Mouse (Mus musculus) intestine, postnatal 0 days (tissue): ENCODE data around the gene Ypel4. TPM values are rescaled to one million over a fixed set of nuclear protein-coding genes. Genes with fewer than 3 reads are reported as not detected.

ENCODE experiments used
- ATAC-seq: fragments of 200-750 bp; cut with Nextera tagmentation; 2 replicates; pipeline ENCODE4 v1.8.0; 2017; ENCODE audit warnings: mild to moderate bottlenecking, moderate TSS enrichment, moderate library complexity
- H3K27ac ChIP-seq: fragments of 300-500 bp; sonication (generic); 2 replicates; pipeline ENCODE4 v1.5.1; 2014; ENCODE audit warnings: mild to moderate bottlenecking, low read depth, low read length, moderate library complexity
- H3K27me3 ChIP-seq: fragments of 300-500 bp; sonication (generic); replicated peaks from 2 replicates; pipeline ENCODE4 v1.6.1; 2014; ENCODE audit warnings: low read length, mixed read lengths; ENCODE audit not compliant: control insufficient read depth, insufficient read depth
- H3K36me3 ChIP-seq: fragments of 300-500 bp; sonication (generic); 2 replicates; pipeline ENCODE4 v1.6.1; 2014; ENCODE audit warnings: mild to moderate bottlenecking, moderate library complexity; ENCODE audit not compliant: control insufficient read depth, insufficient read depth
- H3K4me1 ChIP-seq: fragments of 300-500 bp; sonication (generic); replicated peaks from 2 replicates; pipeline ENCODE4 v1.6.1; 2014; ENCODE audit warnings: antibody characterized with exemption, low read length, mixed read lengths; ENCODE audit not compliant: control insufficient read depth, insufficient read depth
- H3K4me2 ChIP-seq: fragments of 300-500 bp; sonication (generic); replicated peaks from 2 replicates; pipeline ENCODE4 v1.6.1; 2014; ENCODE audit warnings: low read depth, mild to moderate bottlenecking, moderate library complexity
- H3K4me3 ChIP-seq: fragments of 300-500 bp; sonication (generic); 2 replicates; pipeline ENCODE4 v1.5.1; 2014; ENCODE audit warnings: low read depth, low read length
- H3K9ac ChIP-seq: fragments of 300-500 bp; sonication (generic); 2 replicates; pipeline ENCODE4 v1.6.1; 2014; ENCODE audit warnings: mild to moderate bottlenecking, low read depth, low read length
- H3K9me3 ChIP-seq: fragments of 300-500 bp; sonication (generic); 2 replicates; pipeline ENCODE4 v1.6.1; 2016; ENCODE audit warnings: mixed run types; ENCODE audit not compliant: control insufficient read depth
- CTCF ChIP-seq: sonication (generic); IDR thresholded peaks from 2 replicates; pipeline ENCODE4 v1.5.1; 2016; ENCODE audit warnings: low read depth, mild to moderate bottlenecking, control low read depth, antibody characterized with exemption, moderate library complexity
- WGBS: fragments of 180-500 bp; shearing (Covaris S2); extraction: QIAGEN DNeasy Blood & Tissue Kit; methylation state at CpG from one replicate; pipeline ENCODE4 v1.1.7; 2014; 5-methylcytosine and 5-hydroxymethylcytosine counted together
- polyA plus RNA-seq: library from polyadenylated mRNA; unstranded; fragments of >200 nt; fragmentation: Nextera tagmentation; extraction: Ambion mirVana; gene quantifications from 2 replicates; pipeline ENCODE4 v1.2.1, GENCODE M21; 2015

The Ypel4 gene
- polyA plus RNA-seq, 1 experiment from 2014 or later: 1.9 TPM

DNA sequence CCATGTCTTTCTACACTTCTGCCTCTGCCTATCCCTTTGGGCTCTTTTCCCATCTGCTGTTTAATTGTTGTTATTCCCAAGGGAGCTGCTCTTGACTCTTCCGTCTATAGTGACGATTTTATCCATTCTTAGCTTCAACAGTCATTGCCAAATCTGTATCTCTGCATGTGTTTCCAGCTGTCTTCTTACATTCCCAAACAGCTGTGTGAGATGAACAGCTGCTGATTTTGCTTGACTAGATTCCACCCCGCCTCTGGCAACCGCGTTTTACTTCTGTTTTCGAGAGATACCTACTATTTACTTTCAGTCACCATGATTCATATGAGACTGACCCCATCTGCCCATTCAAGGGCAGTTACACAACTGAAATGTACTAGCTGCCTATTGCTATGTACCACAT lies 16.3 kb downstream of the Ypel4 start:
- Histone ChIP-seq H3K27me3 (no peaks in the 10 kb centered on the region), H3K36me3 (no peaks in the 10 kb centered on the region), H3K27ac (no peak overlapping the region), H3K4me2 (no peak overlapping the region), H3K9ac (no peak overlapping the region), H3K9me3 (no peaks in the 10 kb centered on the region), H3K4me1 (no peaks in the 10 kb centered on the region), H3K4me3 (no peak overlapping the region)
- 42% methylated on average over 6 of the region's 6 CpGs for WGBS
- no peak for ATAC-seq
- TF ChIP-seq CTCF: no peak

DNA sequence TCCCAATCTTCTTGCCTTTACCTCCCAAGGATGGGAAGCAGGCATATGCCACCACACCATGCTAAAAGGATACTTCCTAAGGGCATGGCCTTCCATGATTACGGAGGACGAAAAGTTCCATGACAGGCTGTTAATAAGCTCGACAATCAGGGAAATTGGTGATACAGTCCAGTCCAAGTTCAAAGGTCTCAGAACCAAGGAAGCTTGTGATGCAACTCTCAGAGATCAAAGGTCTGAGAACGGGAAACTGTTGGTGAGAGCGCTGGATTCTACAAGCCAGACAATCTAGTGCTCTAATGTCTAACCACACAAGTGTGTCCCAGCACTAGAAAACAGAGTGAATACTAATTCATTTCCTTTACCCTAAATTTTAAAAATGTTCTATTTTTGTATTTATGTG lies 22.4 kb downstream of the Ypel4 start:
- Histone ChIP-seq H3K27ac (no peak overlapping the region), H3K36me3 (no peaks in the 10 kb centered on the region), H3K4me2 (no peak overlapping the region), H3K27me3 (no peaks in the 10 kb centered on the region), H3K9me3 (no peaks in the 10 kb centered on the region), H3K9ac (no peak overlapping the region), H3K4me3 (no peak overlapping the region), H3K4me1 (no peaks in the 10 kb centered on the region)
- peak; percentile 82 for ATAC-seq
- 33% methylated on average over 5 of the region's 5 CpGs for WGBS
- no peak for TF ChIP-seq CTCF

DNA sequence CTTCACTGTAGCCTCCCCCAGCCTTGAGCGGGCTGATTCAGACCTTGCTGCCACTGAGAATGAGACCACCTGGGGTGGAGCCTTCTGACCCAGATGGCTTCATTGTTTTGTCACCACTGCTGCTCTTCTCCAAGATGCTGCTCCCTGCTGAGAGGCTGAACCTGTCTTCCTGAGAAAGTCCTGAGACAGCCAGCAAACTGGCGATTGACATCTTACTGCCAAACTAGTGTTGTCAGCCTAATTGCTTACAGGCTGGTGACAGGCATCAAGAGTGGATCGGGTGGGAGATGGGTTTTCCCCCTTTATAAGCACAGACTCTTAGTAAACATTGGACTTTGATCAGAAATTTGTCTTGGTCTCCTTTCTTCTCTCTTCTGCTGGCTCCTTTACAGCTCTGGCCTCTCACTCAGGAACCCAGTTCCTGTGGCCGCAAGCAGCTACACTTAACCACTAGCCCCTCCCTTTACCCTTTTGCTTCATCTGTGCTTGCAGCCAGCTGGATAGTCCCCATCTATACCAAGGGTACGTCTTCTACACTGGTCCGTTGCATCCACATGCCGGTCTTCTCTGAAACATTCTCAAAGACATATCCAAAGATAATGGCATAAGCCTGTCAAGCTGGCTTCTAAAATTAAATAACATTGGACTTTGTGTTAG lies 23.3 kb downstream of the Ypel4 start:
- WGBS: 57% methylated on average over 7 of the region's 7 CpGs
- H3K4me2 ChIP-seq: no peak overlapping the region
- H3K4me1 ChIP-seq: no peaks in the 10 kb centered on the region
- no peak overlapping the region for H3K9ac ChIP-seq
- no peaks in the 10 kb centered on the region for H3K27me3 ChIP-seq
- H3K9me3 ChIP-seq: no peaks in the 10 kb centered on the region
- H3K4me3 ChIP-seq: no peak overlapping the region
- TF ChIP-seq CTCF: no peak
- no peaks in the 10 kb centered on the region for H3K36me3 ChIP-seq
- no peak for ATAC-seq
- H3K27ac ChIP-seq: no peak overlapping the region

DNA sequence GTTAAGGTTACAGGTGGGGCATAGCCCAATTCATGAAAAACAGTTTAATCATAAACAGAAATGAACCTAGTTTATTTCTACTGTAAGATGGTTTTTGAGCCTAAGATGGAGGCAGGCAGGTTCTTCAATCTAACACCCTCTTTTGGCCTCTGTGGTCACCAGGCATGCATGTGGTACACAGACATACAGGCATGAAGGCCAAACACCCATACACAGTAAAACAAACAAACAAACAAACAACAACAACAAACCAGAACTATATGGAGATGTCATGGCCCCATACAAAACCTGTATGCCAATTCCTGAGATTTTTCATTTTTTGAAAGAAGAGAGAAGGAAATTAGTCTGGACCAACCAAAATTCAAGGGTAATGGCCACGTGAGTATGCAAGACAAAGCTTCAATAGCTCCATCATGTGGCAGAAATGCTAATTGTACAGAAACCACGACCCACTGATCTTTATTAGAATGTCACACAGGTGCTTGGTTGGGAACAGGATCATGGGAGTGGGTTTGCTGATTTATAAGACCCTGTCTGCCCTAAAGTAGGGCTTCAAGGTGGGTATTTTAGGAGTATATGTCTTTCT lies 24.8 kb downstream of the Ypel4 start:
- peak; percentile 90 for TF ChIP-seq CTCF
- ATAC-seq: no peak
- Histone ChIP-seq H3K9ac (no peak overlapping the region), H3K27me3 (no peaks in the 10 kb centered on the region), H3K36me3 (no peaks in the 10 kb centered on the region), H3K4me1 (no peaks in the 10 kb centered on the region), H3K4me3 (no peak overlapping the region), H3K9me3 (no peaks in the 10 kb centered on the region), H3K4me2 (no peak overlapping the region), H3K27ac (no peak overlapping the region)
- 2% methylated on average over 2 of the region's 2 CpGs for WGBS

DNA sequence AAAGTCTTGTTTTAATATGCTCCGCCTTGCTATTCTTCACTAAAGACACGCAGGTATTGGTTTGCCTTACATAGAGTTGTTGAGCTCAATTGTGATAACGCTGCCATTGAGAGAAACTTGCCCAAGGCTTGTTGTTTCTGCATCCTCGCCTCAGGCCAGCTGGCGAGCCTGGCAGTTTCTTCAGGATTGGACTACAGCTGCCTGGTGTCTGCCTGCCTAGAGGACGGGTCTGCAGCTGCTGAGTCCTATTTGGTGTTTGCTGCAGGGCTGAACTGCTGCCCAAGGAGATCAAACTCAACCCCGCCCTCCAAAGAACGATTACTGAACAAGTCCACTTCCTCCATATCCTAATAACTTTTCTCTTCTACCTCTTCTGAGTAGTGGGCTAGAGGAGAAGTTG lies 26.9 kb downstream of the Ypel4 start:
- Histone ChIP-seq H3K4me2 (no peak overlapping the region), H3K27ac (no peak overlapping the region), H3K27me3 (no peaks in the 10 kb centered on the region), H3K9me3 (no peaks in the 10 kb centered on the region), H3K9ac (no peak overlapping the region), H3K4me3 (no peak overlapping the region), H3K36me3 (0 out of 2 replicates have a peak, but pooled peaks cover 3% of the 10 kb centered on the region), H3K4me1 (no peaks in the 10 kb centered on the region)
- WGBS: 62% methylated on average over 8 of the region's 8 CpGs
- no peak for ATAC-seq
- no peak for TF ChIP-seq CTCF

DNA sequence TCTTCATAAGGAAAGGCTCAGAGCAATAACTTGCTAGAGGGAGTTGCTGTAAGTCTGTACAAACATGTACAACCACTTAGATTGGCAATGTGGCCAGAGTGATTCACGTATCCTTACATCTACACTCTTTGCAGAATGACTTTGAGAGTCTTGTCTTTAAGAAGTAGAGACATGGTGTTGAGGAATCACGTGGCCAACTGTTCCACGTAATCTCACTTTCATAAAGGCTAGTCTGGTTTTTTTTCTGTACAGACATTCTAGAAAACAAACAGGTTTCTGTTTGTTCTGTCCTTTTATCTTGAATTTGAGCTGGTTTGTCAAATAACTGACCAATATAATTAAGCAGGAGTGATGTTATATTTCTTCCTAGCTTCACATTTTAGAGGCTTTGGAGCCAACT lies 27.5 kb downstream of the Ypel4 start:
- no peak for TF ChIP-seq CTCF
- 63% methylated on average over 3 of the region's 3 CpGs for WGBS

More for the DNA sequence above, 27.5 kb downstream of the Ypel4 start:
- Histone ChIP-seq H3K27me3 (no peaks in the 10 kb centered on the region), H3K9me3 (no peaks in the 10 kb centered on the region), H3K4me3 (no peak overlapping the region), H3K27ac (no peak overlapping the region), H3K9ac (no peak overlapping the region), H3K4me1 (no peaks in the 10 kb centered on the region), H3K36me3 (0 out of 2 replicates have a peak, but pooled peaks cover 3% of the 10 kb centered on the region), H3K4me2 (no peak overlapping the region)
- ATAC-seq: no peak
